Mouse (Mus musculus): ENCODE measurements around the gene Ccdc85c.
A peak's percentile ranks its signal among the peaks of the same experiment; 100 is the strongest.

Gene Ccdc85c

DNA sequence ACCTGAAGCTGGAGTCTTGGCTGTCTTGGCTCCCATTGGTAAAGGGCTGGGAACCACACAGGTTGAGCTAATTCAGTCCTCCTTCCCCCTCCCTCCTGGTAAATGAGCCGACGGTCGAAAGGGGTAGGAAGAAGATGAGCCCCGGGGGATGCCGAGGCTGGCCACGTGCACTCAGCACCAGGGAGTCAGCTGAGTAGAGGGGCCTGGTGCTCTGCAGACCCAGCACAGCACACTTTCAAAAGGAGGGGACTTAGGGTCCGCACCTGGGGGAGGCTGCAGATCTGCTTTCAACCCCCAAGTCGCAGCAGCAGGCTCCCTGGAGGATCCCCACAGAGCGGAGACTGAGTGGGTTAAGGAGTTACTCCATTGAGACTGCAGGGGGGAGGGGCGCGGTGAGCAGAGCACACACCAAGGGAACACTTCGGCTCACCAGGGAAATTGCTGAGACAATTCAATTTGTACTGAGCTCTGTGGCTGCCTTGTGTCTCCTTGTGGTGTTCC, 2.2 kb upstream of the Ccdc85c start:
- TF ChIP-seq GATA4 (IDR thresholded peaks at IDR 0.05; ENCODE audit: insufficient replicate concordance, low read length) = no peak

DNA sequence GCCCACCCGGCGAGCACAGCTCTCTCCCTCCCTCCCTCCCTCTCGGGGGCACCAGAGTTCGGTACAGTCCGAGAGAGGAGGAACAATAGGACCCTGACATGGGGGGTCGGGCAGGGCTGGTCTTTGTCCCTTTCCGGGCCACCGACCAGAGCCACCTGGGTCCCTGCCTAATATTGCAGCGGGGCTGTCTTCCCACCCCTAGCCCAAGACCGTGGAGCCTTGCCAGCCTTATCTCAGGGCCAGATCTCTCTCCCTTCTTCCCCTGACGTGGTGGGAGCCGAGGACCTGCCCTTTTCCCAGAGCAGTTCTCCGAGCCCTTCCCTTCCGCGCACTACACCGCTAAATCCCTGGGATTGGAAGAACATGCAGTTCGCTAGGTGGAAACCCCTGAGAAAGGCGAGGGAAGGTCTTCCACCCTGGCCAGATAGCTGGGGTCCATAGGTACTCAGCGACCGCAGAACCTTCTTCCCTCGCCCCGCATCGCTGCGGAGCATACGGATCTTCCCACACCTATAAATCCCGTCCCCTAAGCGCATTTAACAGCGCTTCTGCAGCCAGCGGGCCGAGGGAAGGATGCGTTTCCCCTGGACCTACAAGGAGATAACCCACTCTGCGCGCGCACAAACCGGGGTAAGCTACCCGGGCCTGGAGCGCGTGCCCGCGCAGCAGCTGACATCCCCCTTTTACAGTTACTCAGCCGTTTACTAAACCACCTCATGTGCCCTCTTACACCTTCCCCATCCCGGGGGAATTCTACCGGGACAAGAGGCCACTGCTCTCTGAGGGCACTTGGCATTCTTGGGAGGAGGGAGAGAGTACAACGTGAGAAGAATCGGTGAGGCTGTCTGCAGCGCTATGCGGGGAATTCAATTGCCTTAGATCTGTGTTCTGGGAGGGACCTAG, 946 bp upstream of the Ccdc85c start:
- peak; percentile 68; the same call in 1 of the 2 replicates for TF ChIP-seq GATA4 (IDR thresholded peaks at IDR 0.05; ENCODE audit: insufficient replicate concordance, low read length)

DNA sequence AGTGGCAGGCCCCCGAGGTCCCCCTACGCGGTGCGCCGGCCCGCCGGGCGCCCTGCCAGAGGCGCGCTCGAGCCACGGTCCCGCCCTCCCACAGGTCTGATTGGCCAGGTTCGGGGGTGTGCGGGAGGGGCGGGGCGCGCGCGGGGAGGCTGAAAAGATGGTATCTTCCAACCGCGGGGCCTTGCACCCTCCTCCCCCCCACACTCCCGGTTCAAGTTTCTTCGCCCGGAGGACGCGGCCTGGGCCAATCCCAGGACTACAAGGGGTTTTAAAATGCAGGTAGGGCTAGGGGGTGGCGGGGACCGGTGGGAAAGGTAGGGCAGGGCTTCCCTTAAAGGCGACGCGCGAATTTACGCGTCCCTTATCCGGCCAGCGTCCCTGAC, 274 bp upstream of the Ccdc85c start:
- TF ChIP-seq GATA4 (IDR thresholded peaks at IDR 0.05; ENCODE audit: insufficient replicate concordance, low read length) = no peak

GRCm38 (mm10) chr12:108274313-108274595, 971 bp downstream of the Ccdc85c start:
- TF ChIP-seq GATA4 (IDR thresholded peaks at IDR 0.05; ENCODE audit: insufficient replicate concordance, low read length) = no peak

- no peak for TF ChIP-seq GATA4 (IDR thresholded peaks at IDR 0.05; ENCODE audit: insufficient replicate concordance, low read length)
These were observed 1.5 kb downstream of the Ccdc85c start for GRCm38 (mm10) chr12:108273466-108274312.

DNA sequence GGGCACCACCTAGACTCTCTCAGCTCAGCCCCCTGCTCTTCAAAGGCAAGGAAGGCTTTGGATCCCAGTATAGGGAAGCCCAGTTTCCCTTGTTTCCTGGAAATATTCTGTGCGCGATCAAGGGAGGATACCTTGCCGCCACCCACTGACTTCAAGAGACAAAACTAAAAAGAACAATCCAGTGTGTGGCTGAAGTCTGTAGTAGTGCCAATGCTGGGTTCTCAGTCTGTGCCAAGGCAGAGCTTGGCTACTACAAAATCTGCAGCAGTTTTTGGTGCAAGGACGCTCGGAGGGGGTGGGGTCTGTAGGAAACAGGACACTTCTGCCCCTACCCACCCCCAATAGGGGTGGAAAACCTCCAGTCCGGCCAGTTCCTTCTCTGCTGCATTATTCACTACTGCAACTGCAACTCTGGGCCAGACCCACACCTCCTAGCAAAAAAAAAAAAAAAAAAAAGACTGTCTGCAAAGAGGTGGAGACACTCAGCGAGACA, 3.0 kb downstream of the Ccdc85c start:
- no peak for TF ChIP-seq GATA4 (IDR thresholded peaks at IDR 0.05; ENCODE audit: insufficient replicate concordance, low read length)

DNA sequence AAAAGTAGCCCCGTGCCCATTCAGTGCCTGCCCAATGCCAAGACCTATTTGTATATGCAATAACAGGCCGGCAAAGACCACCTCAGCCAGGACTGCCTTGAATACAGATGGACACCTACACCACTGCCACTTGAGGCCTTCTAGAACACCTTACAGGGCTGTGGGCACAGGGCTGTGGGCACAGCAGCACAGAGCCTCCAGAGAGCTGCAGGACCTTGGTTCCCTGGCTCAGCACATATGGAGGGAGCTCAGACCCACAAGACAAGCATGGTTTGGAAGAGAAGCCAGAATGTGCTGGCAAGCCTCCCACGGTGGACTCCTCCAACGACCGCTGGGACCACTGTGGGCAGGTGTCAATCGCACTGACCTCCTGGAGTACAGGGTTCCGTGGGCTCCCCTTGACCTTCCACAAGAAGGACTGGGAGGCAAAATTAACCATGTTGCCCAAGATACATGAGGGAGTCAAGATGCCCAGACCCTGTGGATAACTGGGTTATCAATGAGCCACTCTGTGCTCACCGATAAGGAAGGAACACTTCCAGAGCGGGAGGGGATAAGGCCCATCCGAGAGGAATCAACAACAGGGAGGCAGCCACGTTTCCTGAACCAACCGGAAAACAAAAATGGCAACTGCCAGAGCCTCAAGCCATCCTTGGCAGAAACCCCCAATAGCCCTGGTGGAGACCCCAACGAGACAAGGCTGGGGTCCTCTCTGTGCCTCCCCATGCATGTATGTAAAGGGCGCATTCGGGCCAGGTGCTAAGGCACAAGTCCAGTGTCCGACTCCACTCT, 3.7 kb downstream of the Ccdc85c start:
- peak; percentile 52; the same call in 1 of the 2 replicates for TF ChIP-seq GATA4 (IDR thresholded peaks at IDR 0.05; ENCODE audit: insufficient replicate concordance, low read length)

GRCm38 (mm10) chr12:108270240-108270919, 4.8 kb downstream of the Ccdc85c start:
- TF ChIP-seq GATA4 (IDR thresholded peaks at IDR 0.05; ENCODE audit: insufficient replicate concordance, low read length) = peak; percentile 98

DNA sequence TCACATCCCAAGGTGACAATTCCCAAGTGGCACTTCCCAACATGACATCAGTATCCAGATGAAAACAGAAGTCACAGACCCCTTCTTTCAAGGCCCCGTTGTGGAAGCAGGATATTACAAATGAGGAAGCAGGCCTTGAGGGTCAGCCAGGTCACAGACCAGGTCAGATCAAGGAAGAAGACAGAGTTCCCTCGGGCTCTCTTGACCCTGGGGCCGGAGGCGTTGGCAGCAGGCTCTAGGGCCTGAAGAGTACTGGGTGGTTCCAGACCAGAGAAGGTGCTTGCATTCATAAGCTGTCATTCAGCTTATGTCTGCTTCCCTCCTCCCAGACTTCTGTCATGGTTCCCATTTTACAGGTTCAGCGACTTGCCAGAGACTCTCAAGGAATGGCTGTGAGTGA, 5.5 kb downstream of the Ccdc85c start:
- no peak for TF ChIP-seq GATA4 (IDR thresholded peaks at IDR 0.05; ENCODE audit: insufficient replicate concordance, low read length)

DNA sequence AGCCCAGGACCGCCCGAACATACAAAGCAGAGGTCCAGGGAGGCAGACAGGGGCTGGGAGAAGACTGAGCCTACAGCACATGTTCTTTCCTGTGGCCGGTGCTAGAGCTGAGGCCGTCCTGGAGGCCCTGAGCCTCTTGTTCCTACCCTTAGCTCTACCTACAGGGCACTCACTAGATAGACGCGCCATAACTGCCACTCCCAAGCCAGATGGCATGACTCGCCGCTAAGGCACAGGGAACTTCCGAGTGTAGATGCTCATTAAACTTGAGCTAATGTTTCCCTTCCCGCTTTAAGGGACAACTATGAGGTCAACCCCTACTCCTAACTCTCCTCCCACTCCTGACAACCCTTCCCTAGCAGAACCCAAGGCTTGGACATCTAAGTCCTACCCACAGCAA, 6.3 kb downstream of the Ccdc85c start:
- no peak for TF ChIP-seq GATA4 (IDR thresholded peaks at IDR 0.05; ENCODE audit: insufficient replicate concordance, low read length)

GRCm38 (mm10) chr12:108267653-108268052, 7.6 kb downstream of the Ccdc85c start:
- no peak; the same call in 1 of the 2 replicates for TF ChIP-seq GATA4 (IDR thresholded peaks at IDR 0.05; ENCODE audit: insufficient replicate concordance, low read length)

DNA sequence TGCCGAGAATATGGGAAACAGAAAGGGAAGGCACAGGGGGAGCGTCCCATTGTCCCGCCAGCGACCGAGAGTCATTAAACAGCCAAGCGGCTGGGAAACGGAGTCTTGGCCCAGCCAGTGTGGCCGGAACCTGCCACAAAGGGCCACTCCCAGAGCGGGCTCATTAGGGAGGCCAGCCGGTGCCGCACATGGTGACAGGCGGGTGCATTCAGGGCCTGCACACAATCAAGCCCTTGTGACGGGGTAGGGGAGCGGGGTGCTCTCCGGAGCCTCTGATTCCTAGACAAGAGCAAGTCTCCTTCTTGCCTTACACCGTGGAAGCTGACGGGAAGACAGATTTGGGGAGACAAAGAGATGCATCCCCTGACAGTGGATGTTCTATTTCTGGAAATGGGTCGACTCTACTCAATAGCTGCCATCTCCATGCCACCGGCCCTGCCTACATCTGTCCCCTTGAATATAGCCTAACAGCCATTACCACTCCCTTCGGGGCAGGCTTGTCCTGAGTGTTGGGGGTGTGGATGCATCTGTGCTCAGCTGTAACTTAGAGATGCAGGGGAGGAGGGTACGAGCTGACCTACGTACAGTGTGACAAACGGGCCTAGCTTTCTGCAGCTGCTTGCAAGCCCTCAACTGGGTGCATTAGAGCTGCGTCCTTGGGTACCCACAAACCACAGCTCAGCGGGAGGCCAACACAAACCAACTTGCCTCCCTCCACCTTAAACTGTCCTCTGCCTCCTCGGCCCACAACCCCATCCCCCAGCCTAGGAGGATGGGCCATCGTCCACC, 9.2 kb downstream of the Ccdc85c start:
- TF ChIP-seq GATA4 (IDR thresholded peaks at IDR 0.05; ENCODE audit: insufficient replicate concordance, low read length) = no peak

- TF ChIP-seq GATA4 (IDR thresholded peaks at IDR 0.05; ENCODE audit: insufficient replicate concordance, low read length) = peak; percentile 29; the same call in 1 of the 2 replicates
These were observed 10.3 kb downstream of the Ccdc85c start for GRCm38 (mm10) chr12:108264918-108265317.

DNA sequence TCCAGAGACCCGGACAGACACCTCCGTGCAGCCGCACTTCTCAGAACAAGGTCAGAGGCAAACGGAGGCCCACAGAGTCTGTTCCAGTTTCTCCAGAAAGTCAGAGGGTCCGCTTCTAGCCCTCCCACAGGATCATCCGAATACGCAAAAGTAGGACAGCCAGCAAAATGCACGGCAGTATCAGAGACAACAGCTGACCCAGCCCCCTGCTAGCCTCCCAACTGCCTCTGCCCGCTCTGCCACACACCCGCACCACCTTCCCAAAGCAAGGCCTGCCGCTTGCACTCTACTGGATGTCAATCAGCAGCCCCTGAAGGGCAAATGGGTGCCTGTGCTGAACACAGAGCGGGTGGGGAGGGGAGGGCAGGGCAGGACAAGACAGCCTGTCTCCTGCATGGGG, 14.3 kb downstream of the Ccdc85c start:
- TF ChIP-seq GATA4 (IDR thresholded peaks at IDR 0.05; ENCODE audit: insufficient replicate concordance, low read length) = no peak

Data from liver, adult (tissue).